Mouse (Mus musculus): ENCODE data around the gene Aoc1. TPM values are rescaled to one million over a fixed set of nuclear protein-coding genes. Genes with fewer than 3 reads are reported as not detected.
"Not testable (repeated sequence)": the region's sequence is repeated elsewhere in the genome, so short reads cannot be mapped to it uniquely, and the experiment has no call there.

Gene Aoc1
- total RNA-seq, 1 experiment from 2014 or later: not detected

DNA sequence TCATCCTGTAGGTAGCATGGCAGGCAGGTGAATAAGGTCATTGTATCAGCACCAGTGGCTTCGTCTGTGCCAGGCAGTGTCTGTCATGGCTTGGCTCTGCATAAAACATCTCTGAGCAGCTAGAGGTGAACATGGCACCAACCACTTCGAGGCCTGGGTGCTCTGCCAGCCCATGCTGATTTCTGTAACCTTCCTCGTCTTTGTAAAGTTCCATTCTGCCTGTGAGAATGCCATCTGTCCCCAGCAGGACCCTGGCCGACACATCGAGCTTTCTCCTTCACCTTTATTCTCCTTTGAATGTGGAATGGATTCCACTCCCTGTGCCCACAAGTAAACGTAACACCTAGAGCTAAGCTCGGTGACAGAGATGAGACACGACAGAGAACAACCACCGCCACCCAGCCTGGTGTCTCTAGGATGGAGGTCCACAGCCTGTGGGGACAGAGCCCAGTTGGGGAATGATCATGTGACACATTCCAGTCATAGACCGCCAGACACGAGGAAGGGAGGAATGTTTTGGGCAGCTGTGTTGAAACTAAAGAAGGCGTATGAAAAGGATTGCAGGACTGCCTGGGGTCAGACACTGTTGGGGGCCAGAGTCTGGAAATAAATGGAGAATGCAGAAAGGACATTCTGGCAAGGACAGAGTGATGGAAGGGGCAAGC lies 10.9 kb upstream of the Aoc1 start:
- no peak for DNase-seq

DNA sequence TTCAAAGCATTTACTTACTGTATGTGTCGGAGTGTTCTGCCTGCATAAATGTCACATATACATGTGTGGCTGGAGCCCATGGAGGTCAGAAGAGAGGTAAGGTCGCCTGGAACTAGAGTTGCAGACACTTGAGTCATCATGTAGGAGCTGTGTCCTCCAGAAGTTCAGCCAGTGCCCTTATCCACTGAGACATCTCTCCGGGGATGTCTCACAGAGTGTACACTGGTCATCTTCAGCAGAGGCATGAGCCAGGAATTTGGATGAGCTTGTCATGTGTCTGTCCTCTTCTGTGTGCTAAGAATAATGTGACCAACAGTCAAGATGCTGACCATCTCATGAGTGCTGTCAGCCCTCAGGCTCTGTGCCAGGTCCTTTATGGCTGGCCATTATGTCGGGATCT lies 9.9 kb upstream of the Aoc1 start:
- DNase-seq: no peak

DNA sequence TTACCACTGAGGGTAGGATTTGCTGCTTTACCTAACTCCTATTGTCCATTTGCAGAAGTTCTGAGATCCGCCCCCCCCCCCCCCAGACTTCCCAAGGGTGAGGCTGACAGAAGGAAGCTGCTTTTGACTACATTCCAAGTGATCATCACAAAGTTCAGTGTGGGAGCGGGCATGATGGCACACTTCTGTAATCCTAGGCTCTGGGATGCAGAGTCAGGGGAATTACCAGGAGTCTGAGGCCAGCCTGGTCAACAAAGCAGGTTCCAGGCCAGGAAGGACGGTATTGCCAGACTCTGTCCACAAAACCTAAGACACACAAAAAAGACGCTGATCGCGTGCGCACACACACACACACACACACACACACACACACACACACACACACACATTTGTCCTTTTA lies 9.2 kb upstream of the Aoc1 start:
- no peak for DNase-seq

DNA sequence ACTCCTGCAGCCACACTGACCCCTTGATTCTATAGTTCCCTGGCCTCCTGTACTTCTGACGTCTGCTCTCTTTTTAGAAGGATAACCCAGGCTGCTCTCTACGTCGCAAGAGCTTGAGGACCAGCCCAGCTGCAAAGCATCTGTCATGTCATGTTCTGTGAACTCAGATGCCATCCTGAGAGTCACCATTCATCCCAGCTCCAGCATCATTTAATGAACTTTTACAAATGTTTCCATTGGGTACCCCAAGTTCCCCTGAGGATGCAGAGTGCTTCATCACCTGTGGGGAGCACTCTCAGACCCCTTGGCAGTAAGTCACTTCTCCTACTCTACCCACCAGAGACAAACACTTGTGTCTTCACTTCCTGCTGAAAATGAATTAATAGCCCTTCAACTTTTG lies 8.5 kb upstream of the Aoc1 start:
- no peak for DNase-seq

DNA sequence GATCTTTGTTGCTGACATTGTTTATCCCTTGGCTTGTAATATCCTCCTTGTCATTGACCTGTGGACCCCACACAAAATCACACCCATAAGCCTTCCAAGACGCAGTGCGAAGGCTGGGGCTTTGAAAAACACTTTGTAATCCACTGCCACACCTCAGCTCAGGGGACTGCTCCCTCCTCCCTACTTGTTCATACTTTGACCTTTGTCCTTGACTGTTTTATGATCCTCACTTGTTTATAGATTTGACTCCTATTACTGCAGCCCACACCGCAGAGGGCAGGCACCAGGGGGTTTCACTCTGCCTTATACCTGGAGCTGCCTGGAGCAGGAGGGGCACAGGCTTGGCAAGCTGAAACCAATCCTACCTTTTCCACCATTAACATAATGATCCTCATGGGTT lies 8.0 kb upstream of the Aoc1 start:
- DNase-seq: no peak

DNA sequence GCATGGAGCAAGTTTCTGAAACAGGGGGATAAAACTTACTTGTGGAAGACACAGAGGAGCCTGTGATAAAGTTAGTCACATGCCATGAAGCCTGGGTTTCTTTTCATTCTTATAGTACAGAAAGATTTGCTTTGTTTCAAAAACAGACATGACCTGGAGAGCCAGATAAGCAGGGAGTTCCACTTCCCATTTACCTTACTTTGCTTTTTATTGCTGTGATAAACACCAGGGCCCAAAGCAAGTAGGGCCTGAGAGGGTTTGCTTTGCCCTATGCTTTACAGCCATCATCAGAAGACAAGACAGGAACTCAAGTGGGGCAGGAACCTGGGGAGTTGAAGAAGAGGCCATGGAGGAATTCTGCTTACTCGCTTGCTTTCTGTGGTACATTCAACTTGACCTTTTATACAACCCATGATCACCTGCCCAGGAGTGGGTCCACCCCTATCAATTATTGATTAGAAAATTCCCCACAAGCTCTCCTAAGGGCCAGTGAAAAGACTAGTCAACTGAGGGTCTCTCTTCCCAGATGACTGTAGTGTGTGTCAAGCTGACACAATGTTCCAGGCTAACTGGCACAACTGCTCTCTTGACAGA lies 7.4 kb upstream of the Aoc1 start:
- no peak for DNase-seq

DNA sequence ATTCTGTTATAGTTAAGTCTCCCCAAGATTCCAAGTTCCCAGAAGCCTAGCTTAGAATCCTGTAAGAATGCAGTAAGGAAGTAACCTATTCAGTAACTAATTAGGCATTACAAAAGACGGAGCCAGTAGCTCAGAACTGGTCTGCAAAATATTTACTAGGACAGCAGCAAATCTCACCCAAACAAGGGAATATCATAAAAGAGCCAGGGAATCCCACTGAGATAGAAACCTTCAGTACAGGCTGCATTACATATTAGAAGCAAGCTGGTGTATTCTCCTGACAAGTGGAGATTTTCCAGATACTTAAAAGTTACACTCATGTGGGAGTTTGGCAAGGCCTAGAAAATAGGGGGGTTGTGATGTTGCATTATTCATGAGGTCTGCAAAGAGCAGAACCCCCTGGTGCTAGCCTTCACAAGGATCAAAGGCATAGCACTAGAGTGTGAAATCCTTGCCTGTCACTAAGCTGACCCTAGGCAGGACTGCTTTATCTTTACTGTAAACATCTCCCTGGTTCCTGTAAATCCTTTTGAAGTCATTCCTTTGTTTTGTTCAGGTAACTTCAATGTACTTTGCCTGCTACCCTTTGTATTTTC lies 6.2 kb upstream of the Aoc1 start:
- not testable (repeated sequence) for DNase-seq

DNA sequence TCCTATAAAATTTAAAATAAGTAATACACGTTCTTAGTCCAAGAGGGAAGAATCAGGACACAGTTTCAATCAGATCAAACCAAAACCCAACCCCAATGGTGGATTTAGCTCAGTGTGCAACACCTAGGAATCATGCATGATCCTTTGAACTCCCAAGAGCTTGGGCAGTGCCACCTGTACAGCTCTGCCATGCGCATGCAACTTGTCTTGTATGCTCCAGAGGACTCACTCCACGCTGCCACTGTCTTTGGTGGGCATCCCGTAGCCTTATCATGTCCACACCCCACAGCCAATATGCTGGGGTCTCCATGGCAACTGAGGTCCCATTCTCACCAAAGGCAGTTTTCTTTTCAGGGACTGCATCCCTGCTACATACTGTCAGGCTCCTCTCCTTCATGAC lies 5.5 kb upstream of the Aoc1 start:
- DNase-seq: no peak

DNA sequence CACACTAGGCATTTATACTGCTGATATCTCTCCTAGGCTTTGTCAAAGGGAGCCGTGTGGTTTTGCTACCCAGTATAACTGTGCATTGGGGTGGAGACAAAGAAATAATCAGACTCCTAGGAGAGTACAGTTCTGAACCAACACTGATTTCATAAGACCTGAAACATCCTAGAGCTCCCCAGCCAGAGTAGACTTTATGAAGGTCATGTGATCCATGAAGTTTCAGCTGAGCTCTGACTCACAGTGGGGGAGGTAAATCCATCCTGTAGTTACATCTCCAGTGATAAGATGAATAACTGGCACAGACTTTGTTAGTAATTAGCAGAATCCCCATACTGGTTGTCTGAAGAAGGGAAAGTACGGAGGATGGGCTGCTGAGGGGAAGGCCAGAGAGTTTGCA lies 2.9 kb upstream of the Aoc1 start:
- no peak for DNase-seq

DNA sequence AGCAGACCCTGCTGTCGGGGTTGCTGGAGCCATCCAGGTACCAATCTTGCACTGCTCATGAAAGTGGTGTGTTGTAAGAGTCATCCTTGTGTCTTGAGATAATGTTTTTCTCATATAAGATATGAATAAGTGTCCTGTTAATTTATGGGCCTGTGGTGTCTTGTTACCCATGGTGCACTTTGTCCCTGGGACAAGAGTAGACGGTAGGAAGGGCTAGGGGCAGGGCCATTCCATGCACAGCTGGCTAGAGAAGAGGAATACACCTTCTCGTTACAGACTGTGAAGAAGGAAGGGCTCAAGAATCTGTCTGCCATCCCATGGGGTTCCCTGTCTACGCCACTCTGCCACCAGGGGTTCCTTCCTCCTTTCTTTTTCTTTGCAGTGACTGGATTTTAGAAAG lies 1.9 kb downstream of the Aoc1 start:
- no peak for DNase-seq

DNA sequence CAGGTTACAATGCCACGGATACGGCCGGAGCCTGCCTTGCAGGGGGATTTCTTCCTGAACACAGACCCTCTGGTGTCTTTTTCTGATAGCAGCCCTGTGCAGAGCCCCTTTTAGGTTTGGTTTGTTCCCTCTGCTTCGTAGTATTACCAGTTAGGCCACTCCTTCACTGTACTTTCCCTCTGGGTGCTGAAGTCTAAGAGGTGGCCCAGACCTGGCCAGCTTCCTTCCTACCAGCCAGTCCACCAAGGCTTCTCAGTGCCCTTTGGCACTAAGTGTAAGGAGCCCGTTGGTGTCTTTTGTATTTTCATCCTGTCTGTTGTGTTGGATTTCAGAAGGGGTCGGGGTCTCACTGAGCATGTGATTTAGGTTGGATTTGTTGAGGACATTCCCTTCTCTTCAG lies 2.8 kb downstream of the Aoc1 start:
- DNase-seq: no peak

DNA sequence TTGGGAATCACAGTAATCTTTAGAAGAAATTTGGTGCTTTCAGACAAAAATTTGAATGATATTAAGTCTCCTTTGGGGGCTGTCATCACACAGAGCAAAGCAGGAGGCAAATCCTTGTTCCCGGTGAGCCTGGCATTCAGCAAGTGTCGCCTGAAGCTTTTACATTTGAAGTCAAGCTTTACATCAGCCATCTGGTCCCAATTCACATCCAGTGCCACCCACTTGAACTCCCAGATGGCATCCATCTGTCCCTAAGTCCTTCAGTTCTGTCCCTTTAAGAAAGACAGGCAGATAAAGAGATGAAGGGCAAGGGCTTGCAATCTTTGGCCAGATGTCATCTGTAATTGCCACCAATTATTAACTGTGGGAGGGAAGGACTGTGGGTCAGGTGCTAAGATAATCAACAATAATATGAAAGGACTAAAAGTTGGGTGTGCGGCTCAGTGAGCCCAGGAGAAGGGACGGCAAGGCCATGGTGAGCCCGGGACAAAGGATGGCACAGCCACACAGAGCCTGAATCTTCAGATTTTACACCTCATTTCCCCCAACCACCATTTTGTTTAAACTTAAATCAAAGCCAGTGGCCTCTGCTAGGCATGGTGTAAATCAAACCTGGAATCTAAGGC lies 3.9 kb downstream of the Aoc1 start:
- no peak for DNase-seq

DNA sequence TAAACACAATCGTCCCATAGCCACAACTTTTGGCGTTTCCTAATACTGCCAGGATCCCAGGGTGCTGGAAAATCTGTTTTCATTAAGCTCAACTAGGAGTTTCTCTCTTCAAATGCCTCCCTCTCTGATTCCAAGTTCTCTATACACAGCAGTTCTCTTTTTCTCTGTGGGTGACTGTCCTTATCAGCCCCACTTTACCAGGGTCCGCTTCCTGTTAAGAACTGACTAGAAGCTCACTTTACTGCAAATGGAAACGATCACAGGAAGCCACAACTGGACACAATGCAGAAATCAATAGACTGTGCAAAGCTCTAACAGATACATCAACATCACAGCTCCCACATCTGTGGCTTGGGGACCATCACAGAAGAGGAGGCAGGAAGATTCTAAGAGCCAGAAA lies 21.5 kb downstream of the Aoc1 start:
- DNase-seq: no peak

DNA sequence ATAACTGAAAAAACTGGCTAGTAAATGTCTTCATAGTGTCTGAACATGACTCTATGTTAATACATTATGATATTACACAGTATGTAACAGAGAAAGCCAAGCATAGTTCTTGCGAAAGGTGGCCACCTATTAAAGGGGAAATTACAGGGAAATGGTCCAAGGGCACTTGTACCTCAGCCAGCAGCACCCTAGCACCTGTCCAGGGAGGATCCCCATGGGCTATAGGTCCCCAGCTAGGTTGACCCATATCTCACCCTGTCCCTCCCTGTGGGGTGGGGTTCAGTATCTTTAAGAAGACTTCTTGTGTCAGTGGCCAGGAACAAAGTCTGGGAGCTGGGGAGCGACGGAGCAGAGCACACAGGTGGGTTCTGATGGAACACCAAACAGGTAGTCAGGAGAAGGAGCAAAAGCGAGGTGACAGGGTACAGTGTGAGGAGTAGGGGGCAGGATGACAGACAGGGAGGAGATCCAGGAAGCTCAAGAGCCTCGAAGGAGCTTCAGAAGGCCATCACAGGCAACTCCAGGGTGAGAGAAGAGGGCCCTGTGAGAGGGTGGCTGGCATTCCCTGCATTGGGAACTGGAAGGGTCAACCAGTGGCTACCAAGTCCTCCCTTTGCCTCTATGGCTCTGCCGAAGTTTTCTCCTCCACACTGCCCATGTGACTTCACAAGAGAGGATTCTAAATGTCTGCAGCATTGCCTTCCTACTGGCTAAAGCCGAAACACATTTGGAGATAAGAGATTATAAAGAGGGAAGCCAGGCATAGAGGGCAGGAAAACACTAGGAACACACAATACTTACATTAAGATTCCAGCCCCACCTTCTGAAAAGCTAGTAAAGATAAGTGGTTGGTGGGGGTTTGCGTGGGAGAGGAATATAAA lies 22.5 kb downstream of the Aoc1 start:
- DNase-seq: no peak

DNA sequence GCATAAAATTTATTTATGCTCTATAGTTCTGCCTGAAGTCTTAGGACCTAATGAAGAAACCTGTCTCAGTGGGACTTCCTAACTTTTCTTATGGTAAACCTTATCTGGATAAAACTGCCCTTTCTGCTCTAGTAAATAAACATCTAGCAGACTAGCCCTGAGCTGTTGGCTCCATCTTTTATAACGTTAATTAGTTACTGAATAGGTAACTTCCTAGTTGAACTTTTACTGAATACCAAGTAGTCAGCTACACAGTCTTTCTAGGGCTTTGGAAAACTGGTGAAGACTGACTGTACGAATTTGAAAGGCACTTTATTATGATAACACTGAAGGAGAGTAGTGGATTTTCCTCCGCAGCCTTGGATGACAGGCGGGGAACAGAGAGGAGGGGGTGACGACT lies 23.2 kb downstream of the Aoc1 start:
- no peak for DNase-seq

DNA sequence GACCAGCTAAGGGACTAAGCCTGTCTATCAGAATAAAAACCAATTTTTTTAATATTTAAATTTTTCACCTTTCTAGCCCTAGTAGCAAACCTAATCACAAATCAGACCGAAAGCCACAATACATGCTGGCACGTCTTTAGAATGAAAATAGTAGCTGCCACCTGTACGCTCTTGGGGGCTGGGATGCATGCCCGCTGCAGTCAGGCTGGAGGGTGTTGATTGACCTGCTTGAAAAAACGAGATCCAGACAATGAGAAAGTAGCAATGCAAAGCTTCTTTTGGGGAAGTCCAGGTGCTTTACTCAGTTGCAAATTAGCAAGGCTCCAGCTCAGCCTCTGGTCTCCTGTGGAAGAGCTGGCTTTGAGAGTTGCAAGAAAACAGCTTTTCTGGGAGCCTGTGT lies 24.3 kb downstream of the Aoc1 start:
- DNase-seq: no peak

DNA sequence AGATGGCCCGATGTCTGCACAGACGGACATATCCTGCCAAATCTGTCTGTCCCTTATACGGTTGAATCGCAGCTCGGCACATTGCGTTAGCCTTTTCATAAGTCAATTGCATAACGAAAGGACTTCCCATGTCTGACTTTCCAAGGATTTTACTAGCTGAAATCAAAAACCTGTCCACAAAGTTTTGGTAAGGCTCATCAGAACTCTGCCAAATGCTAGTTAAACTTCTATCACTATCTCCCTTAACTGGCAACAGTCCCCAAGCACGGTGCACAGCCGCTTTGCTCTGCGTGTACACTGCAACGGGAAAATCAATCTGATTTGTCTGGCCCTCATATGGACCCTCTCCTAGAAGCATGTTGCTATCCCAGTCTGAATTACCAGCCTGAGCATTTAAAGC lies 28.6 kb downstream of the Aoc1 start:
- DNase-seq: not testable (repeated sequence)

DNA sequence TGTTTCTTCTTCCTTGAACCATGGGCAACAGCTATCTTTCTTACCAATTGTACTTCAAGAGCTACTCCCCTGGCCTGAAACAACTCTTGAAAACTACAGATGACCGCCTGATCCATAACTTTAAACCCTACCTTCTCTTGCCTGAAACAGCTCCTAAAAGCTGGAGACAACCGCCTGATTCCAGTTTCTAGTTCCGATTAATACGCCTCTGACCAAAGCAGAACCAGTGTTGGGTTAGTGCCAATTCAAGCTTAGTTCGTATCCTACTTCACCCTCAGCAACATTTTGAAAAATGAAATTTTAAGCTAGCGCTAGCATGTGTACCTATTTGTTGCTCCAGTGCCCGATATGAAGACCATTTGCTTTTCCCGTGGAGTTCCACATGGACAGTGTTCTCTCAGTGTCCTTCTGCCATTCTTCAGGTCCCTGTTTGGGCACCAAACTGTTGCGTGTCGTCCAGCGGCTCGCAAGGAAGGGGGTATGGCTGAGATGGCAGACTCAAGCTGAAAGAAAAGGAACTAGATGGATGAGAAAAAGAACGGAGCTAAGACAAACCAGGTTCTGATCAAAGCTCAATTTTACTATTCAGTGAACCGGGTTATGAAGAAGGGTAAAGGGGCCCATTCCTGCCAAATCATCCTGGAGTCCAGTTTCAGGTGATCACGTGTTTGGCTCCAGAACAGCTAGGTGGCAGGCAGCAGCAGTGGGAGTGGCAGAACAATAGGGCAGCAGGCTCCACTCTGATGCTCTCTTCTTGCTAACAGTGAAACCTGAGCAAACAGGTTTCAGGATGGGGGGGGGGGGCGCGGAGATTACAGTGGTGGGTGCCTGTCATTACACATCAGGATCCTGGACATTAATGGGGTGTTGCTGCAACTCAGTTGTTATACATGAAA lies 30.1 kb downstream of the Aoc1 start:
- DNase-seq: no peak

DNA sequence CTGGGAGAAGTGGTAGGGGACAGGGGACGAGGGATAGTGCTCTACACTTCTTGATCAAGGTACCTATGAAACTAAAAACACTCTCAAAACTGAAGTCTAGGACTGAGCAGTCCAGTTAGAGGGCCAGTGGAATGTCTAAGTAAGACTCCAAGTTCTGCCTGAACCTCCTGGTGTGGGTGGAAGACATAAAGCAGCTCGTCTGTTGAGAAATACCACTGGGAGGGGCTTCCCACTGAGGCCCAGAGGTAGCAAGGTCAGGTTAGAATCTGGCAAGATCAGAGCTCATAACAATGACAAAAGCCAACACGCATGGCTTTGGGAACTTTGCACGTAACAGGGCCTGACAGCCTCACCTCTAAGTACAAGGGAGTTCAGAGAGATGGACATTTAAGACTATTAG lies 30.7 kb downstream of the Aoc1 start:
- no peak for DNase-seq

DNA sequence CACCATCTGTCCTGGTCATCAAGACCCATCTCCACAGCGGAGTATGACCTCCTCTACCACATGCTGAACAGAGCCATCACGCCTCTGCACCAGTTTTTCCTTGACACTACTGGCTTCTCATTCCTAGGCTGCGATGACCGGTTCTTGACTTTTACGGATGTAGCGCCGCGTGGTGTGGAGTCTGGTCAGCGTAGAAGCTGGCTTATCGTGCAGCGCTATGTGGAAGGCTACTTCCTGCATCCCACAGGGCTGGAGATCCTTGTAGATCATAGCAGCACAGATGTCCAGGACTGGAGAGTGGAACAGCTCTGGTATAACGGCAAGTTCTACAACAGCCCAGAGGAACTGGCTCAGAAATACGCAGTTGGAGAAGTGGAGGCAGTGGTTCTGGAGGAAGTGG lies 32.9 kb downstream of the Aoc1 start:
- no peak for DNase-seq

DNA sequence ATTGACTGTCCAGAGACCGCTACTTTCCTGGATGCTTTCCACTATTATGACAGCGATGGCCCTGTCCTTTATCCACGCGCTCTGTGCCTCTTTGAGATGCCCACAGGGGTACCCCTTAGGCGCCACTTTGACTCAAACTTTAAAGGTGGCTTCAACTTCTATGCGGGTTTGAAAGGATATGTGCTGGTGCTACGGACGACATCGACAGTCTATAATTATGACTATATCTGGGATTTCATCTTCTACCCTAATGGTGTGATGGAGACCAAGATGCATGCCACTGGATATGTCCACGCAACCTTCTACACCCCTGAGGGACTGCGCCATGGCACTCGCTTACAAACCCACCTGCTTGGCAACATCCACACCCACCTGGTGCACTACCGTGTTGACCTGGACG lies 33.7 kb downstream of the Aoc1 start:
- no peak for DNase-seq

DNA sequence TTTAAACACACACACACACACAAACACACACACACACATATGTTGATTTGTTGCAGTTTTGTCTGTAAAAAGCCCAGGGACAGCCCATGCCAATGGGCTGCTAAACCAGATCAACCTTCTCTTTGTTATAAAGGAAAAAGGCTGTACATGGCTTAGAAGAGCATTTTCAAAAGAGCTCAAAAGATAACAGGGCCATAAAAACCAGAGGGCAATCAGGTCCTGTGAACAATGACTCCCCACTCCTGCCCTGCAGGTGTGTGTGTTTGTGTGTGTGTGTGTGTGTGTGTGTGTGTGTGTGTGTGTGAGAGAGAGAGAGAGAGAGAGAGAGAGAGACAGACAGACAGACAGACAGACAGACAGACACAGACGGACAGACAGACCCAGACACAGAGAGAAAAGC lies 36.5 kb downstream of the Aoc1 start:
- DNase-seq: no peak

Measured in adrenal gland, postnatal 25 days (tissue).